Mouse (Mus musculus) frontal cortex, adult 2 months (tissue): ENCODE measurements at regions not wholly inside any gene's neighbourhood (a gene's known extent, or its start where the extent isn't known, plus 50 kb on each side); places are given as distances from the start of the nearest gene placed in this dataset.

Experiments used
- DNase-seq, 2 experiments: peaks; one replicate each; pipeline ENCODE4 v3.0.0; 2022; ENCODE audit warnings: low spot score in 1 of 2; ENCODE audit errors: extremely low spot score in 1 of 2

DNA sequence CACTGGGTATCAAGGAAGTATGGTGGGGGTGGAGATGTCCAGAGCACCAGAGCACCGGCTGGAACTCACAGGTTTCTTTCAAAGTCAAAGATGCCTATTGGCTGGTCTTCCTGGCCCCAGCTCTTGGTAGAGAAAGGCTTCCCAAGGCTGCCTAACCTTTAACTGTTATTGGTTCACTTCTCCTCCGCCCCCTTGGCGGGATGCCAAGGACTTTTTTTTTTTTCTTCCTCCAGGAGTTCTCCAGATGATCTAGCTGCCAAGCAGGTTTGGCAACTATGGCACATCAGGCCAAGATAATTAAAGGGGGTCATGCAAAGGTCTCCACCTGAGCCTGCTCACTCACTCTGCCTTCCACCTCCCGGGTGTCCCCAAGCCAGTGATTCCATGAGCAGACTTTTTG lies 67.5 kb downstream of the Sc5d start:
- peak in 1 of 2 experiments; percentile 40 for DNase-seq

DNA sequence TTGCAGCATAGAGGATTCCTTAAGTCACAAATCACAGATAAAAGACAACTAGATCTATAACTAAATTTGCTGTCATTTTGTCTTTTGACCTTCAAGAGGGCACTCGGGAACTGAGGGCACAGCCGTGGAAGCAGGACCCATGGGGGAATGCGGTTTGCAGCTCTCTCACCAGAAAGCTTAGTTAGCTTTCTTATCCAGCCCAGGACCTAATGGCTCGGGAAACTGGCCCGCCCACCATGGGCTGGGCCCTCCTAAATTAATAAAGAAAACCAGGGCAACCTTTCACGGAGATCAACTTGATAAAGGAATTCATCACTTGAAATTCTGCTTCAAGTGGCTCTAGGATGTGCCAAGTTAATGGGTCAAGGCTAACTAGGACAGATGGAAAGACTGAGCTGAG lies 67.9 kb downstream of the Sc5d start:
- no peak for DNase-seq

DNA sequence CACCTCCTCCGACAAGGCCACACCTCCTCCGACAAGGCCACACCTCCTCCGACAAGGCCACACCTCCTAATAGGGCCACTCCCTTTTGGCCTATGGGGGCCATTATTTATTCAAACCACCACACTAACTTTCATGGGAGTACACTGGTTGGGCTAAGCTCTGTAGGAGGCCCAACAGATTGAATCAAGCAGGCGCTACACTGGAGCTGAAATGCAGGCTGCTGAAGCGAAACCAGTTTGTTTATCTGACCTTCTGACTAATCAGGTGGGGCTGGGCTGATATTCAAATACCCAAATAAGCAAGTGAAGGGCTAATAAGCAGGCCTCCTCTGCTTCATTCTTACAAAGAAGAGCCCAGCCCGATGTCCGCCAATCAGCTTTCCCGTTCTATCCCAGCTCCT lies 68.4 kb downstream of the Sc5d start:
- no peak for DNase-seq

DNA sequence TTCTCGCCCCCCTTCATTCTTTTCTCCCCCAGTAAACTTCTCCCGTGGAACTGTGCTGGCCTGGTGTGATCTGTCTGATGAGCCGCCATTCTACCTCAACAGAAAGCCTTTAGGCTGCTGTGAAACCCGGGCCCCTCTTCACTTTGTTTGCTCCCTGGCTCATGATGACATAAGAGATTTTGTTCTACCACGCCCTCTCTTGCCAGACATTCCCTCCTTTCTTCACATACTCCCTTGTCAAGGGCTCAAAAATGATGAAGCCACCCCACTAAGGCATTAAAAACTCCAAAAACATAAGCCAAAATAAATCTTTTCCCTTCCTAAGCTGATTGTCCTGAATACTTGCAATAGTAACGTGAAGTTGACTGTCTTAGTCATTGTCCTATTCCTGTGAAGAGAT lies 69.1 kb downstream of the Sc5d start:
- DNase-seq, result no peak

DNA sequence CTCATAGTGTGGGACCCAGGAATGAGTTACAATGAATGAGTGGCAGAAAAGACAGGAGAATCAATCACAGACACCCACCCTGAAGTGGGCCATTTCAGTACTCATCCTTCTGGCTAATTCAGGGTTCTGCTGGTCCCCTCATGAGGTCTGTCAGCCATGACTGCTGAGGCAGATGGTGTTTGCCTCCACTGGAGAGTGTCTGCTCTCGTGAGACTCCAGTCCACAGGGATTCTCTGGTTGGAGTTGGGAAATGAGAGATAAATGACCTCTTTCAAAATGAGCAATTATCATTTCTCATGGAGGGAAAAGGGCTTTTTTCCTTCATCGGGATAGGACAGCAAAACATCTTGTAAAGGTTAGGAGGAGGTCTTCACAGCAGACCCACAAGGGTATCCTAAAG lies 69.9 kb downstream of the Sc5d start:
- no peak for DNase-seq

DNA sequence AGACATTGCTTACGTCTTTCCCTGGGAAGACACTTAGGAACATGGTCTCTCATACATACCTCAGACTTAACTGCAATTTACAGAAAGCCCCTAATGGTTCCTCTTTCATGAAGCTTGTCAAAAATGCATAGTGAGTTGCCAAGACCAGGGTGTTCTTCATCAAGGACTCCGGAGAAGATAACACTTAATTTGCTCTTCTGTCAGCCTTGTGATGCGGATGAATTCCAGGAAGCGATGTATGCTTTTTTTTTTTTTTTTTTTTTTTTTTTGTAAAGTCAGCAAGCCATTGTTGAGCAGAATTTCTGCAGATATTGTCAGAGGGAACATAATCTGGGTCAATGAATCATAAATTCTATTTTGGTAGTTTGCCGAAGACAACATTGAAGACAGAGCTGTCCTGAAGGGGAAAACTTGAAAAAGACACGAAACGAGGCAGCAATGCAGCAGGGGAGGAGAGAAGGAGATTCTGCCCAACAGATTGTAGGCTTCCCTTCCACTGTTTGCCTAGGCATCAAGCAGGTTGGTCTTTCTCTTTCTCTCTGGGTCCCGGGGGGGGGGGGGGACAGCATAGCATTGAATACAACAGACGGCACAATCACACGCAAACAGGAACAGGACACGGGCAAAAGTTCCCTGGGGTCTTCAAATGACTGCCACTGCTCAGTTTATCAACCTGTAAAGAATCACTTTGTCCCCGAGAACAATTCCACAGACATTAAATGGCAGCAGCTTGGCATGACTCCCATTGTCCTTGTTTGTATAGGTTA lies 69.1 kb upstream of the Sorl1 start:
- DNase-seq, result peak in 1 of 2 experiments; percentile 39

DNA sequence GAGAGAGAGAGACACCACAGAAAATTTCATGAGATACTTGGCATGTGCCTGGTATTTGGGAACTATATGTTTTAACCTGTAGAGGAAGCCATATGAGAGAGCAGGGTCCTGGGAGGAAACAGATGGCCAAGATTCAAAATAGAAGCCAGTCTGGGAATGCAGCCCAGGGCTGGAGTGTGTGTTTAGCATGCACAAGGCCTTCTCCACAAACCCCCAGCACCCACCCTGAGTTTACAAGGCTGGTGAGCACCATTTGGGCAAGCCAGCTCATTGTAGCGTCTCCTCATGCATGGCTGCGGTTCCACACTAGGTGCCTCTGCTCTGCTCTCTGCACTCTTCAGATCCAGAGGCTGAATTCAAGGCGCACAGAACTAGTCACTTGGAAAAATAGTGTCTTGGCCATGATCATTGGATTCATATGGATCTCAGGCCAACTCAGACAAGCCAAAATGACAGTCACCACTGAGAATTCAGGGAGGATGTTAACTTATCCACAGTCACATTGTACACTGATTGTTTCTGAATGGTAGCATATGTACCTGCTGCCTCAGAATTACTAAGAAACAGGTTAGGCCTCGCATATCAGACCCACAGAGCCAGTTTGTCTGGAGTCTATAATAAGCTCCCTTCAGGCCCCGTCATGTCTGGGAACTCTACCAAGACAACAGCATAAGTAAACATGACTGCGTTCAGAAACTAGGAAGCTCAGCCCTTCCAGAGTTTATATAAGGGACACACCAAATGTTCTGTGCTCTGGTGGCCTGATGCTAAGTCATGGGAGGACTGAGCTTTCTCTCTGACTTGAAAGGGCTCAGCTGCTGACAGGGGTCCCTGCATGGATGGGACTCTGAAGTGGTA lies 63.5 kb upstream of the Sorl1 start:
- peak; percentile 66 to 82 for DNase-seq

DNA sequence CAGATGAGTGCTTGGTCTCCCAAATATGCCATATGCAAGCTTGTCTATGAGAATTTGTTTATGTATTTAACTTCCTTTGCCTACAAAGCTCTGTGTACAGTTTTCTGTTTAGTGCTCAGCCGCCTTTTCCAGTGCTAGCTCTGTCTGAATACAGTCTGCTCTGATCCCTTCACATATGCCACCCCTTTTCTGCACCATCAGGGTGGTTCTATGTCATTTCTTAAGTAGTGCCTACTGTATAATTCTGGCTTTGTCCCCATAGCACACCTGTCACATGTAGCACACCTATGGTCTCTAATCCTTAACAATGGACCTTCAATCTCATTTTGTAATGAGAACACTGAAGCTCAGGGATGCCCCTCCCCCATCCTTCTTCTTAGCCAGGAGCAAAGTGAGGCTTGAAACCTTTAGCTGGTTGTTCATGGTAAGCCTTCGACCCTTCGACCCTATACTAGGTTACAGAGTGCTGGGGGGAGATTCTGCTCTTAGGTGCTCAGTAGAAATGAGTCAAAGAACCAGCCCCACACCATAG lies 60.1 kb upstream of the Sorl1 start:
- DNase-seq, result no peak

DNA sequence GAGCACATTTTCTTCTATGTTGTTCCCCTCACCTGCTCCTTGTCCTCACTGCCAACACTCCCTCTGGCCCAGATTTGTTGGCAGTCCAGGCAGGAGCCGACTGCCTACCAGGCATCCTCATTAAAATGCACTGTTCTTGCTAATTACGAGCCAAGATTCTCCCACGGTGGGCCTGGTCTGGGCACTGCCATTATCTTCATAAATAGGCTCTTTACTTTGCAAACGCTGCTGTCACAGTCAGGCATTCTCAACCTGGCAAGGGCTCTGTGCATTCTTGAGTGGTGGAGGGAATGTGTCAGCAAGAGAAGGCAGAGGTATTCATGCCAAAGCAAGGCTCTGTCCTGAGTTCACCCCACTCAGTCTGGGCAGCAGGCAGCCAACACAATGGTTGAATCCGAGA lies 59.4 kb upstream of the Sorl1 start:
- peak; percentile 81 to 86 for DNase-seq

DNA sequence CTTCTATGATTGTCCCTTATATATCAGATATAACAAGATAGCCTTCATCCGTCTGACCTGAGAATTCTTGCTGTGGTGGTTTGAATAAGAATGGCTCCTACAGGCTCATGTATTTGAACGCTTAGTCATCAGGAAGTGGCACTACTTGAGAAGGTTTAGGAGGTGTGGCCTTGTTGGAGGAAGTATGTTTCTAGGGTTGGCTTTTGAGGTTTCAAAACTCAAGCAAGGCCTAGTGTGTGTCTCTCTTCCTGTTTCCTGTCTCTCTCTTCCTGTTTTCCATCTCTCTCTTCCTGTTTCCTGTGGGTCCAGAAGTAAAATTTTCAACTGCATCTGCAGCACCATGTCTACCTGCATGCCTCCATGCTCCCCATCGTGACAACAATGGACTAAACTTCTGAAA lies 58.3 kb upstream of the Sorl1 start:
- DNase-seq, result no peak

DNA sequence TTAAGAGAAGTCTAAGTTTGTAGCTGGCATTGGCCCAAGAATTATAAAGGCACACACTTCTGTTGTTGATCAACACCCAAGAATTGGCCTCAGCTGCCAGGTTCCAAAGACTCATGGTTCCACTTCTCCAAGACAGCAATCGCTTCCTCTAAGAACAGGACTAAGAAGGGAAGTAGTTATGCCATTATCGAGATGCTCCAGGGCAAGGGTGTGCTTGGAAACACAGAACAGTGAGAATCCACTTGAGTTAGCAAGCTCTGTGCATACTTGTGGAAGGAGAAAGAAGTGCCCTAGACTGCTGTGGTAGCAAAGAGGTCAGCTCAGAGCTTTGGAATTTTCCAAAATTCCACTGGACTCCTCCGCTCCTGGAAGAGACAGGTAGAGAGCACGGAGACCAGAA lies 56.1 kb upstream of the Sorl1 start:
- DNase-seq, result peak in 1 of 2 experiments; percentile 39

DNA sequence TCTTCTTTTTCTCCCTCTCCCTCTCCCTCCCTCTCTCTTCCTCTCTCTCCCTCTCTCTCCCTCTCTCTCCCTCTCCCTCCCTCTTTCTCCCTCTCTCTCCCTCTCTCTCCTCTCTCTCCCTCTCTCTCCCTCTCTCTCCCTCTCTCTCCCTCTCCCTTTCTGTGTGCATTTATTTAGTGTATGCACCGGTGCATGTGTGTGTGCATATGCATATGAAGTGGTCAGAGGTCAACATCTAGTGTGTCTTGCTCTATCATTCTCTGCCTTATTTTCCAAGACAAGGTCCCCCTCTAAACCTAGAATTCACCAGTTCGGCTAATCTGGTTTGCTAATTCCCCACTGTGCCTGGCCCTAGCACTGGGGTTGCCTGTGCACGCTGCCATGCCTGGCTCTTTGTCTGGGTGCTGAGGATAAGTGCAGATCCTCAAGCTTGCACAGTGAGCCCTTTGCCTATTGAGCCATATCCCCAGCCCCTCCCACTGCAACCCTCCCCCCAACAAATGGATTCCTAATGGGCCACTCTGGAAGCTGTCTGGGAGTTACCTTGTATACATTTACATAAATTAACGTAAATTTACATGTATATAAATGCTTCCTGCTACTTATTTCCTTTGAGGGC lies 54.8 kb upstream of the Sorl1 start:
- no peak for DNase-seq

DNA sequence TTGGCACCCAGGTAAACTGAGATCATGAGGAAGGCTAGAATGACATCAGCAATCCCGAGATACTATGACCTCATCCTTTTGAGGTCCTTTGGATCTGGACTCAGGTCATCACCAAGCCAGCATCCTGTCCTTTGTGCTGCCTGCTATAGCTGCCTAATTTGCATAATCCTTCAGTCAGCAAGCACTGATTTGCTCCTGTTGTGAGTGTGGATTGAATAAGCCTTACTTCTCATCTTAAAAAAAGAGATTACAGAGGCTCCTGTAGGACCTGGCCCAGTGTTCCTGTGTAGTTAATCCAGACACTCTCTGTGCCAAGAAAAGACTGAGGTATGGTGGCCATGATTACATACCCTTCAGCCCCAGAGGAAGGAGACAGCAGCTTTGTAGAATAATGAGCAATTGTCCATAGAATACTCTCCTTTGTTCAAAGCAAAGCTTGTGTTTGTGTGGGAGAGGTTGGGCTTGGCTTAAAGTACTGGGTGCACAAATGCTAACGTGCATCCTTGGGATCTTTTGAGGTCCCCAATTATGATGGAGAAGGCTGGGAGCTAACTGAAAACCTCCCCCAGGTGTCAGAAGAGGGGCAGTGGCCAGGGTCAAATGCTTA lies 50.4 kb upstream of the Sorl1 start:
- DNase-seq, result no peak
